Mouse (Mus musculus) CH12.LX (cell line): ENCODE measurements around the gene Pdia6. TPM values are rescaled to one million over a fixed set of nuclear protein-coding genes. Genes with fewer than 3 reads are reported as not detected.

ENCODE experiments used
- DNase-seq: peaks from one replicate; pipeline ENCODE4 v3.0.0-alpha.2; 2013; ENCODE audit errors: extremely low read depth
- H3K27ac ChIP-seq: 2 replicates; pipeline ENCODE4 v1.5.1; 2012; ENCODE audit warnings: low read depth, mild to moderate bottlenecking, control low read depth, moderate library complexity; ENCODE audit not compliant: insufficient read depth
- H3K27me3 ChIP-seq: replicated peaks from 2 replicates; pipeline ENCODE3; 2012; ENCODE audit warnings: inconsistent platforms
- H3K36me3 ChIP-seq, 2 experiments: replicated peaks in 1 of 2; 2 replicates each; pipeline versions ENCODE3 to v1.6.1; 2012; ENCODE audit warnings: inconsistent platforms in 1 of 2, low read length in 1 of 2, mild to moderate bottlenecking in 1 of 2, mixed read lengths in 1 of 2, moderate library complexity in 1 of 2; ENCODE audit not compliant: control insufficient read depth in 1 of 2, insufficient read depth in 1 of 2
- H3K4me1 ChIP-seq, 2 experiments: 2 replicates each; pipeline ENCODE4 v1.6.1; 2012; ENCODE audit warnings: inconsistent platforms in 1 of 2, moderate library complexity in 1 of 2; ENCODE audit not compliant: insufficient read depth in 2 of 2, control insufficient read depth in 1 of 2
- H3K4me2 ChIP-seq: 2 replicates; pipeline ENCODE4 v1.6.1; 2012; ENCODE audit warnings: low read depth, mild to moderate bottlenecking, control low read depth; ENCODE audit not compliant: poor library complexity, insufficient read depth, severe bottlenecking
- H3K4me3 ChIP-seq, 3 experiments: fragments of 150-350 bp in 1 of 3; sonication (generic) in 1 of 3; replicated peaks in 1 of 3; 2 replicates each; pipeline versions ENCODE3 to v1.5.1; 2011 to 2012; ENCODE audit warnings: low read depth in 2 of 3, low read length in 2 of 3, mild to moderate bottlenecking in 2 of 3, moderate library complexity in 2 of 3, control low read depth in 1 of 3, improper control_type of control experiment in 1 of 3, inconsistent platforms in 1 of 3, mixed read lengths in 1 of 3; ENCODE audit not compliant: poor library complexity in 1 of 3
- H3K79me2 ChIP-seq: replicated peaks from 2 replicates; pipeline ENCODE4 v1.6.1; 2012; ENCODE audit warnings: mild to moderate bottlenecking, moderate library complexity; ENCODE audit not compliant: control insufficient read depth, poor library complexity, insufficient read depth, severe bottlenecking; ENCODE audit errors: extremely low read depth
- H3K9ac ChIP-seq: 2 replicates; pipeline ENCODE4 v1.6.1; 2012; ENCODE audit warnings: low read depth, mild to moderate bottlenecking, control low read depth, moderate library complexity; ENCODE audit not compliant: insufficient read depth
- H3K9me3 ChIP-seq: replicated peaks from 2 replicates; pipeline ENCODE3; 2012; ENCODE audit warnings: low read length, inconsistent platforms, mixed read lengths
- BHLHE40 ChIP-seq: IDR thresholded peaks from 2 replicates; pipeline ENCODE4 v1.6.1; 2011; ENCODE audit warnings: mild to moderate bottlenecking, low read depth, low read length, improper control_type of control experiment
- CHD1 ChIP-seq: IDR thresholded peaks from 2 replicates; pipeline ENCODE4 v1.6.1; 2012; ENCODE audit warnings: low read depth, low read length, improper control_type of control experiment, inconsistent platforms
- CHD2 ChIP-seq: IDR thresholded peaks from 2 replicates; pipeline ENCODE4 v1.6.1; 2011; ENCODE audit warnings: low read length, improper control_type of control experiment
- CTCF ChIP-seq, 2 experiments: IDR thresholded peaks in 1 of 2; conservative IDR thresholded peaks in 1 of 2; 2 replicates each; pipeline ENCODE4 v1.5.1; 2011 to 2012; ENCODE audit warnings: low read depth in 2 of 2, low read length in 2 of 2, improper control_type of control experiment in 1 of 2, inconsistent platforms in 1 of 2, mild to moderate bottlenecking in 1 of 2, moderate library complexity in 1 of 2
- E2F4 ChIP-seq: IDR thresholded peaks from 2 replicates; pipeline ENCODE4 v1.6.1; 2011; ENCODE audit warnings: low read depth, low read length, improper control_type of control experiment; ENCODE audit not compliant: insufficient replicate concordance
- ELF1 ChIP-seq: IDR thresholded peaks from 2 replicates; pipeline ENCODE4 v1.6.1; 2014; ENCODE audit warnings: low read depth, mild to moderate bottlenecking, inconsistent platforms, low read length, improper control_type of control experiment
- EP300 ChIP-seq: IDR thresholded peaks from 2 replicates; pipeline ENCODE4 v1.6.1; 2011; ENCODE audit warnings: low read length, improper control_type of control experiment
- ETS1 ChIP-seq: conservative IDR thresholded peaks from 2 replicates; pipeline ENCODE4 v1.6.1; 2012; ENCODE audit warnings: low read depth, mild to moderate bottlenecking, inconsistent platforms, low read length, improper control_type of control experiment, moderate library complexity
- GABPA ChIP-seq: IDR thresholded peaks from 2 replicates; pipeline ENCODE4 v1.6.1; 2012; ENCODE audit warnings: low read depth, low read length, improper control_type of control experiment, inconsistent platforms; ENCODE audit not compliant: insufficient replicate concordance
- IRF4 ChIP-seq: IDR thresholded peaks from 2 replicates; pipeline ENCODE4 v1.6.1; 2014; ENCODE audit warnings: low read depth, mild to moderate bottlenecking, inconsistent platforms, low read length, improper control_type of control experiment
- JUN ChIP-seq: IDR thresholded peaks from 2 replicates; pipeline ENCODE4 v1.6.1; 2011; ENCODE audit warnings: low read depth, mild to moderate bottlenecking, low read length, improper control_type of control experiment, moderate library complexity; ENCODE audit not compliant: insufficient read depth
- KAT2A ChIP-seq: IDR thresholded peaks from 2 replicates; pipeline ENCODE4 v1.6.1; 2012; ENCODE audit warnings: low read length, improper control_type of control experiment, inconsistent platforms; ENCODE audit not compliant: insufficient replicate concordance
- MAX ChIP-seq: IDR thresholded peaks from 2 replicates; pipeline ENCODE4 v1.6.1; 2011; ENCODE audit warnings: low read length, improper control_type of control experiment
- MAZ ChIP-seq: IDR thresholded peaks from 2 replicates; pipeline ENCODE4 v1.6.1; 2012; ENCODE audit warnings: low read depth, mild to moderate bottlenecking, inconsistent platforms, low read length, improper control_type of control experiment, moderate library complexity
- MEF2A ChIP-seq: IDR thresholded peaks from 2 replicates; pipeline ENCODE4 v1.6.1; 2014; ENCODE audit warnings: low read depth, mild to moderate bottlenecking, inconsistent platforms, low read length, improper control_type of control experiment, borderline replicate concordance
- MXI1 ChIP-seq: IDR thresholded peaks from 2 replicates; pipeline ENCODE4 v1.6.1; 2011; ENCODE audit warnings: mild to moderate bottlenecking, low read depth, low read length, improper control_type of control experiment
- MYC ChIP-seq: IDR thresholded peaks from 2 replicates; pipeline ENCODE4 v1.6.1; 2011; ENCODE audit warnings: low read depth, mild to moderate bottlenecking, improper control_type of control experiment, low read length
- NELFE ChIP-seq: IDR thresholded peaks from 2 replicates; pipeline ENCODE4 v1.6.1; 2011; ENCODE audit warnings: low read depth, low read length, improper control_type of control experiment
- NRF1 ChIP-seq: IDR thresholded peaks from 2 replicates; pipeline ENCODE4 v1.6.1; 2014; ENCODE audit warnings: low read depth, mild to moderate bottlenecking, inconsistent platforms, low read length, improper control_type of control experiment, moderate library complexity
- PAX5 ChIP-seq: IDR thresholded peaks from 2 replicates; pipeline ENCODE4 v1.6.1; 2012; ENCODE audit warnings: low read length, inconsistent platforms, mixed read lengths
- POLR2A ChIP-seq: IDR thresholded peaks from 2 replicates; pipeline ENCODE4 v1.6.1; 2011; ENCODE audit warnings: low read depth, mild to moderate bottlenecking, improper control_type of control experiment, low read length
- POLR2AphosphoS2 ChIP-seq: IDR thresholded peaks from 2 replicates; pipeline ENCODE4 v1.6.1; 2011; ENCODE audit warnings: low read depth, low read length, improper control_type of control experiment
- RAD21 ChIP-seq: IDR thresholded peaks from 2 replicates; pipeline ENCODE4 v1.6.1; 2011; ENCODE audit warnings: low read depth, mild to moderate bottlenecking, low read length, improper control_type of control experiment, moderate library complexity
- RCOR1 ChIP-seq: conservative IDR thresholded peaks from 2 replicates; pipeline ENCODE4 v1.6.1; 2012; ENCODE audit warnings: low read depth, mild to moderate bottlenecking, inconsistent platforms, low read length, improper control_type of control experiment
- SIN3A ChIP-seq: IDR thresholded peaks from 2 replicates; pipeline ENCODE4 v1.6.1; 2012; ENCODE audit warnings: low read length, improper control_type of control experiment, inconsistent platforms
- SMC3 ChIP-seq: IDR thresholded peaks from 2 replicates; pipeline ENCODE4 v1.6.1; 2011; ENCODE audit warnings: low read depth, low read length, improper control_type of control experiment
- TCF12 ChIP-seq: IDR thresholded peaks from 2 replicates; pipeline ENCODE4 v1.6.1; 2014; ENCODE audit warnings: low read depth, mild to moderate bottlenecking, inconsistent platforms, low read length, improper control_type of control experiment
- USF1 ChIP-seq: IDR thresholded peaks from 2 replicates; pipeline ENCODE4 v1.6.1; 2014; ENCODE audit warnings: low read depth, mild to moderate bottlenecking, inconsistent platforms, low read length, improper control_type of control experiment
- ZC3H11A ChIP-seq: IDR thresholded peaks from 2 replicates; pipeline ENCODE4 v1.6.1; 2012; ENCODE audit warnings: low read depth, mild to moderate bottlenecking, inconsistent platforms, low read length, improper control_type of control experiment
- ZKSCAN1 ChIP-seq: IDR thresholded peaks from 2 replicates; pipeline ENCODE4 v1.6.1; 2012; ENCODE audit warnings: low read depth, inconsistent platforms, low read length, improper control_type of control experiment, borderline replicate concordance
- ZNF384 ChIP-seq: IDR thresholded peaks from 2 replicates; pipeline ENCODE4 v1.6.1; 2012; ENCODE audit warnings: low read depth, low read length, improper control_type of control experiment, inconsistent platforms
- dilution Hi-C: fragments of 300-500 bp; cut with MboI; formaldehyde crosslinking; loops from 2 replicates; pipeline ENCODE4 v1.14.3; 2020; ENCODE audit warnings: low sequenced_read_pairs; ENCODE audit not compliant: extremely low pct_unique_long_range_greater_than_20kb, extremely low pct_ligation_motif_present
- in situ Hi-C: fragments of 300-500 bp; cut with MboI; formaldehyde crosslinking; loops from 3 replicates; pipeline ENCODE4 v1.14.3; 2019; ENCODE audit warnings: low sequenced_read_pairs, low pct_ligation_motif_present, low pct_unique_long_range_greater_than_20kb, mixed read lengths
- polyA plus RNA-seq: library from polyadenylated mRNA; unstranded; fragments of >175 nt; gene quantifications from 2 replicates; pipeline ENCODE4 v1.2.1, GENCODE M21; 2012; ENCODE audit warnings: low read depth; ENCODE audit not compliant: insufficient read length
- total RNA-seq, 2 experiments: library from RNA; depleted of rRNA; stranded (reverse); fragments of 300-350 nt in 1 of 2; fragments of >200 nt in 1 of 2; gene quantifications; 2 replicates each; pipeline ENCODE4 v1.2.3; 2012 to 2014

Pdia6 gene
- total and polyA plus RNA-seq, 3 experiments, result 359 to 408 (median 382) TPM

DNA sequence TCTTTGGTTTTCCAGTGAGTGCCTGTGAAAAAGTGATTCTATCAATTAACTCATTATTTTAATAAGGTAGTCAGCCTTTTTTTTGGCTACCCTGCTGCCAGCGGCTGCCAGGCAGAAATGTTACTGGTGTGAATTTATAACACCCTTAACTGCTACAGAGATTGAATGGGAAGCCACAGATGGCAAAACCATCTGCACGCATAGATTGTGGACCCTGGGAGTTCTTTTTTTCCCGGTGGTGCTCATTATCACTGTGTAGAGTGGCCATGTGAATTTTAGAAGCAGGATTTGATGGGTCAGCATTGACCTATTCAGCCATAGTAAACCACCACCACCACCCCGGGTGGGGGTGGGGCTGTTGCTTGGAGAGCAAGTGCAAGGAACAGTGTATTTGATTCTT, 971 bp downstream of the Pdia6 start:
- TF ChIP-seq CHD2, result peak; percentile 45; the same call in 1 of the 2 replicates
- TF ChIP-seq MYC, result no peak
- no peak for TF ChIP-seq TCF12
- TF ChIP-seq RAD21, result no peak
- TF ChIP-seq NELFE, result no peak
- no peak for TF ChIP-seq ELF1
- TF ChIP-seq MXI1, result no peak
- Histone ChIP-seq H3K9ac (peak overlapping the region; percentile 67), H3K27me3 (no peaks in the 10 kb centered on the region), H3K4me2 (peak overlapping the region; percentile 65), H3K4me1 (peaks cover 20 to 66% of the 10 kb centered on the region in 2 experiments), H3K79me2 (peaks cover 46% of the 10 kb centered on the region), H3K9me3 (no peaks in the 10 kb centered on the region), H3K27ac (no peak overlapping the region), H3K36me3 (peaks cover 26 to 38% of the 10 kb centered on the region in 2 experiments), H3K4me3 (peak overlapping the region; percentile 93 to 96 (median 94))
- no peak for DNase-seq
- dilution Hi-C loops, result no loop called here
- in situ Hi-C loops, result loop anchor here (10.0 to 25.0 kb wide), 2 partner anchors 233 to 455 kb away; partner anchors contain the start of genes E2f6 and Greb1

DNA sequence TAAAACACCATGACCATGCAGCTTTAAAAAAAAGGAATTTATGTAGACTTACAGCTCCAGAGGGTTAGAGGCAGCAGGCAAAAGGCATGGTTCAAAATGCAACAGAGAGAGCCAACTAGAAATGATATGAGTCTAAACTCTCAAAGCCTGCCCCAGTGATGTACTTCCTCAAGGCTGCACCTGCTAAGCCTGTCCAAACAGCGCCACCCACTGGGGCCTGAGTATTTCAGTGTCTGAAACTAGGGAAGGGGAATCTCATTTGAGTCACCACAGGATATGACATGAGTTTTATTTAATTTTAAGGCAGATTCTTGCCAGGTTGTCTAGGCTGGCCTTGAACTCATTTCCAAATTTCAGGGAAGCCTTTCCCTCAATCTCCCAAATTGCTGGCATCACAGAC, 4.9 kb downstream of the Pdia6 start:
- in situ Hi-C loops (loop anchor here (25.0 kb wide), 1 partner anchor 459 kb away; the partner anchor contains the start of genes E2f6 and Greb1), dilution Hi-C loops (no loop called here)
- no peaks in the 10 kb centered on the region for H3K9me3 ChIP-seq
- H3K9ac ChIP-seq, result no peak overlapping the region
- H3K4me3 ChIP-seq, result no peak overlapping the region
- H3K27me3 ChIP-seq, result no peaks in the 10 kb centered on the region
- H3K27ac ChIP-seq, result no peak overlapping the region
- no peak for TF ChIP-seq EP300
- TF ChIP-seq RCOR1, result no peak
- TF ChIP-seq CHD2, result no peak
- no peak for TF ChIP-seq GABPA
- TF ChIP-seq MXI1, result no peak
- TF ChIP-seq ZNF384, result no peak
- TF ChIP-seq MYC, result no peak
- TF ChIP-seq E2F4, result no peak
- no peak for TF ChIP-seq JUN
- TF ChIP-seq SMC3, result peak; percentile 11; the same call in 1 of the 2 replicates
- no peak for TF ChIP-seq KAT2A
- no peak for TF ChIP-seq MAX
- TF ChIP-seq BHLHE40, result no peak
- TF ChIP-seq CTCF (conservative IDR thresholded peaks at IDR 0.05 in 1 of 2, IDR thresholded peaks at IDR 0.05 in 1 of 2; ENCODE audit: low read depth in 2 of 2, low read length in 2 of 2), result peak; percentile 48 to 68; a peak in 3 of 4 replicates
- no peak for TF ChIP-seq USF1
- no peak for TF ChIP-seq MAZ
- TF ChIP-seq ZKSCAN1, result no peak
- no peak for TF ChIP-seq CHD1
- no peak for TF ChIP-seq NELFE
- TF ChIP-seq RAD21, result peak; percentile 37
- TF ChIP-seq ELF1, result peak; percentile 50
- TF ChIP-seq ETS1, result no peak
- TF ChIP-seq POLR2A, result no peak
- no peak for TF ChIP-seq MEF2A
- TF ChIP-seq POLR2AphosphoS2, result no peak
- TF ChIP-seq NRF1, result no peak
- no peak for TF ChIP-seq IRF4
- TF ChIP-seq ZC3H11A, result no peak
- no peak for TF ChIP-seq SIN3A
- TF ChIP-seq PAX5, result no peak
- H3K4me2 ChIP-seq, result no peak overlapping the region
- peaks cover 57 to 77% of the 10 kb centered on the region in 2 experiments for H3K36me3 ChIP-seq
- peak; percentile 84 for DNase-seq
- H3K4me1 ChIP-seq, result peaks cover 20 to 47% of the 10 kb centered on the region in 2 experiments
- peaks cover 62% of the 10 kb centered on the region for H3K79me2 ChIP-seq
